Mouse (Mus musculus) intestine, embryonic 14.5 days (tissue): ENCODE measurements at regions not wholly inside any gene's neighbourhood (a gene's known extent, or its start where the extent isn't known, plus 50 kb on each side); places are given as distances from the start of the nearest gene placed in this dataset.

Source experiments
- ATAC-seq: fragments of 200-750 bp; cut with Nextera tagmentation; replicated peaks from 2 replicates; pipeline ENCODE4 v1.8.0; 2017; ENCODE audit warnings: low read depth, moderate number of reproducible peaks, moderate TSS enrichment, moderate library complexity; ENCODE audit not compliant: low FRiP score, low TSS enrichment
- DNase-seq: peaks from one replicate; pipeline ENCODE4 v3.0.0-alpha.2; 2018; ENCODE audit warnings: low spot score
- H3K27ac ChIP-seq: fragments of 300-500 bp; sonication (generic); 2 replicates; pipeline ENCODE4 v1.5.1; 2014; ENCODE audit warnings: low read depth, mild to moderate bottlenecking, control low read depth
- H3K27me3 ChIP-seq: fragments of 300-500 bp; sonication (generic); replicated peaks from 2 replicates; pipeline ENCODE4 v1.6.1; 2014; ENCODE audit warnings: low read length, control low read depth; ENCODE audit not compliant: control insufficient read depth, insufficient read depth
- H3K36me3 ChIP-seq: fragments of 300-500 bp; sonication (generic); 2 replicates; pipeline ENCODE4 v1.6.1; 2014; ENCODE audit warnings: low read length, control low read depth; ENCODE audit not compliant: control insufficient read depth, insufficient read depth
- H3K4me1 ChIP-seq: fragments of 300-500 bp; sonication (generic); replicated peaks from 2 replicates; pipeline ENCODE4 v1.6.1; 2014; ENCODE audit warnings: low read length, control low read depth, mixed read lengths; ENCODE audit not compliant: control insufficient read depth, insufficient read depth
- H3K4me2 ChIP-seq: fragments of 300-500 bp; sonication (generic); 2 replicates; pipeline ENCODE4 v1.6.1; 2014; ENCODE audit warnings: low read length
- H3K4me3 ChIP-seq: fragments of 300-500 bp; sonication (generic); 2 replicates; pipeline ENCODE4 v1.5.1; 2014; ENCODE audit warnings: low read depth, low read length, control low read depth, mixed read lengths
- H3K9ac ChIP-seq: fragments of 300-500 bp; sonication (generic); 2 replicates; pipeline ENCODE4 v1.6.1; 2014; ENCODE audit warnings: mild to moderate bottlenecking, low read length
- H3K9me3 ChIP-seq: fragments of 300-500 bp; sonication (generic); 2 replicates; pipeline ENCODE4 v1.6.1; 2016; ENCODE audit warnings: low read length, control low read depth; ENCODE audit not compliant: control insufficient read depth
- WGBS: fragments of 180-500 bp; shearing (Covaris S2); extraction: QIAGEN DNeasy Blood & Tissue Kit; methylation state at CpG from one replicate; pipeline ENCODE4 v1.1.7; 2014; 5-methylcytosine and 5-hydroxymethylcytosine counted together

GRCm38 (mm10) chr13:97503955-97504739 is 256.3 kb downstream of the Gm10260 start:
- no peak overlapping the region for H3K27ac ChIP-seq
- WGBS = 92% methylated on average over 10 of the region's 10 CpGs

GRCm38 (mm10) chr13:97503391-97503790 is 257.0 kb downstream of the Gm10260 start:
- H3K4me1 ChIP-seq = no peaks in the 10 kb centered on the region
- no peak overlapping the region for H3K4me2 ChIP-seq
- 60% methylated on average over 5 of the region's 5 CpGs for WGBS
- DNase-seq (no peak), ATAC-seq (no peak)
- no peak overlapping the region for H3K27ac ChIP-seq
- no peak overlapping the region for H3K4me3 ChIP-seq
- no peak overlapping the region for H3K9ac ChIP-seq
- H3K27me3 ChIP-seq = no peaks in the 10 kb centered on the region
- no peaks in the 10 kb centered on the region for H3K9me3 ChIP-seq
- H3K36me3 ChIP-seq = no peaks in the 10 kb centered on the region

More at GRCm38 (mm10) chr13:97503955-97504739, 256.3 kb downstream of the Gm10260 start:
- DNase-seq (no peak), ATAC-seq (no peak)
- Histone ChIP-seq H3K27me3 (no peaks in the 10 kb centered on the region), H3K9ac (no peak overlapping the region), H3K36me3 (no peaks in the 10 kb centered on the region), H3K9me3 (no peaks in the 10 kb centered on the region), H3K4me2 (no peak overlapping the region), H3K4me1 (no peaks in the 10 kb centered on the region), H3K4me3 (no peak overlapping the region)

DNA sequence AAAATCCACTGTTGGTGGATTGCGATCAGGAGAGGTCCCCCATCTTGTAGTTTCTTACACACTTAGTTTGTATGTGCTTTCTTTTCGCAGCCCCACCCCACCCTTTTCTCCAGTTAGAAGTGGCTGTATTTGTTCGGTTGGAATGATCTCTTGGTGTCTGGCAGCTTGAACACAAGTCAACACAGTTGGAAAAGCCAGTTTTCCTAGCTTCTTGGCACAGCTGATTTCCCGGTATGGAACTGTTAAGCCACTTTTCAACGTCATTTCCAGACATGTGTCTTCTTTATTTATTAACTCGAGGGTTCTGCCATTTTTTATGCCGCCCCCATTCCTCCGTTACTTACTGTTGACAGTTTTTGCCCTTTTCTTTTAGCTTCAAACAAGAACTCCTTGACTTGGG is 259.2 kb downstream of the Enc1 start:
- 83% methylated on average over 8 of the region's 8 CpGs for WGBS

DNA sequence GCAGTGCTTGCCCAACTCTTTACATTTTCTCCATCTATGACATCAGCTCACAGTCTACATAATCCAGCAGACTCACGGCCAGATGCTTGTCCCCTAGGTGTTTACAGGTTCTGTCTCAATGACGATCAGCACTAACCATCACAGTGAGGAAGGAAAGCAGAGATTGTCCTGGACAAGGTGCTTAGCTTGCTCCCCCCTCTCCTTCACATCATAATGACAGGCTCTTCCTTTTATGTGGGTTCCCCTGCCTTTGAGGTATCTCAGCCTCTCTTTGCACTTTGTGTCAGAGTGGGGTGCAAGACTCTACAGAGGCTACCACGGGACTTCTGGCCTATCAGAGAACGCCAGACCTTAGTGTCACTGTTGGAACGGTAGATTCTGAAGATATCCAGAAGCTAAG is 258.1 kb downstream of the Enc1 start:
- Histone ChIP-seq H3K4me3 (no peak overlapping the region), H3K36me3 (no peaks in the 10 kb centered on the region), H3K27ac (no peak overlapping the region), H3K27me3 (no peaks in the 10 kb centered on the region), H3K4me1 (no peaks in the 10 kb centered on the region), H3K9ac (no peak overlapping the region), H3K4me2 (no peak overlapping the region), H3K9me3 (no peaks in the 10 kb centered on the region)
- 71% methylated on average over 5 of the region's 5 CpGs for WGBS
- no peak for ATAC-seq
- no peak for DNase-seq

More for the DNA sequence above, 259.2 kb downstream of the Enc1 start:
- Histone ChIP-seq H3K36me3 (no peaks in the 10 kb centered on the region), H3K4me2 (no peak overlapping the region), H3K27me3 (no peaks in the 10 kb centered on the region), H3K4me1 (no peaks in the 10 kb centered on the region), H3K9ac (no peak overlapping the region), H3K4me3 (no peak overlapping the region), H3K9me3 (no peaks in the 10 kb centered on the region), H3K27ac (no peak overlapping the region)
- ATAC-seq = no peak
- no peak for DNase-seq

GRCm38 (mm10) chr13:97497928-97498327 is 257.0 kb downstream of the Enc1 start:
- Histone ChIP-seq H3K4me2 (no peak overlapping the region), H3K9me3 (no peaks in the 10 kb centered on the region), H3K36me3 (no peaks in the 10 kb centered on the region), H3K4me1 (peaks cover 6% of the 10 kb centered on the region; the same call in 1 of the 2 replicates), H3K9ac (no peak overlapping the region), H3K27ac (no peak overlapping the region), H3K4me3 (no peak overlapping the region), H3K27me3 (no peaks in the 10 kb centered on the region)
- no peak for DNase-seq
- WGBS = 78% methylated on average over 5 of the region's 5 CpGs
- no peak for ATAC-seq

GRCm38 (mm10) chr13:97494770-97495169 is 253.9 kb downstream of the Enc1 start:
- 82% methylated on average over 2 of the region's 2 CpGs for WGBS
- Histone ChIP-seq H3K36me3 (no peaks in the 10 kb centered on the region), H3K4me1 (peaks cover 16% of the 10 kb centered on the region; the same call in 1 of the 2 replicates), H3K9me3 (no peaks in the 10 kb centered on the region), H3K4me2 (no peak overlapping the region), H3K9ac (no peak overlapping the region), H3K4me3 (no peak overlapping the region), H3K27me3 (no peaks in the 10 kb centered on the region), H3K27ac (no peak overlapping the region)
- ATAC-seq (no peak), DNase-seq (no peak)

DNA sequence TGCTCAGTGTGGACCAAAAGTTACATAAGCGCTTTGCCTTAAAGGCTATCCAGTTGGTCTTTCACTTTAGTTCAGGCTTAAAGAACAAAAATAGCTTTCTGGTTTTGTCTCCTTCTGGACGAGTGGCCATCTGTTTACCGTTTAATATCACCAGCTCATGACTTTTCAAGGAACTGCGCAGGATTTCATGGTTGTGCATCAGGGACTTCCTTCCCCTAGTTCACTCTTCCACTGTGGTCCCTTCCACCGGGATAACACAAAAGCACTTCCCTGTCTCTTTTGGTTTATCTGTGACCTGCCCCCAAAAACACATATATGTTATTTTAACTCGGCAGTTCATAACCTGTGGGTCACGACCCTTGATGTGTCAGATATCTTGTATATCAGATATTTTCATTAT is 252.9 kb downstream of the Enc1 start:
- ATAC-seq = no peak
- Histone ChIP-seq H3K9me3 (no peaks in the 10 kb centered on the region), H3K4me1 (peaks cover 18% of the 10 kb centered on the region; the same call in 1 of the 2 replicates), H3K4me2 (no peak overlapping the region), H3K36me3 (no peaks in the 10 kb centered on the region), H3K4me3 (no peak overlapping the region), H3K27ac (no peak overlapping the region), H3K27me3 (no peaks in the 10 kb centered on the region), H3K9ac (no peak overlapping the region)
- 75% methylated on average over 7 of the region's 7 CpGs for WGBS
- no peak for DNase-seq

- ATAC-seq (no peak), DNase-seq (no peak)
- H3K27ac ChIP-seq = no peak overlapping the region
- peaks cover 24% of the 10 kb centered on the region; the same call in 1 of the 2 replicates for H3K4me1 ChIP-seq
- 73% methylated on average over 18 of the region's 20 CpGs for WGBS
- H3K9ac ChIP-seq = no peak overlapping the region
- no peak overlapping the region for H3K4me3 ChIP-seq
- H3K36me3 ChIP-seq = no peaks in the 10 kb centered on the region
- no peaks in the 10 kb centered on the region for H3K9me3 ChIP-seq
- no peaks in the 10 kb centered on the region for H3K27me3 ChIP-seq
- no peak overlapping the region for H3K4me2 ChIP-seq
Measured at GRCm38 (mm10) chr13:97492958-97493735, 252.2 kb downstream of the Enc1 start.
